Mouse (Mus musculus) myocyte (in vitro differentiated cells): ENCODE data around the gene Bcr.

ENCODE experiments used
- CEBPB ChIP-seq: IDR thresholded peaks from 2 replicates; pipeline ENCODE4 v1.6.1; 2011; ENCODE audit warnings: mild to moderate bottlenecking, moderate library complexity; ENCODE audit not compliant: poor library complexity, insufficient read depth, severe bottlenecking
- E2F4 ChIP-seq: IDR thresholded peaks from one replicate; pipeline ENCODE4 v1.6.1; 2011; ENCODE audit warnings: mild to moderate bottlenecking, control low read depth, moderate library complexity; ENCODE audit not compliant: insufficient read depth
- MAX ChIP-seq: IDR thresholded peaks from one replicate; pipeline ENCODE4 v1.6.1; 2011; ENCODE audit warnings: low read depth, mild to moderate bottlenecking, control low read depth
- MYOD1 ChIP-seq, 3 experiments: IDR thresholded peaks; one replicate each; pipeline ENCODE4 v1.6.1; 2011; ENCODE audit warnings: control low read depth in 2 of 3, low read depth in 2 of 3, mild to moderate bottlenecking in 2 of 3, moderate library complexity in 1 of 3; ENCODE audit not compliant: insufficient read length in 2 of 3, control insufficient read depth in 1 of 3
- MYOG ChIP-seq, 3 experiments: IDR thresholded peaks; one replicate each; pipeline ENCODE4 v1.6.1; 2011; ENCODE audit warnings: control low read depth in 2 of 3, low read depth in 2 of 3, mild to moderate bottlenecking in 2 of 3; ENCODE audit not compliant: insufficient read length in 2 of 3, control insufficient read depth in 1 of 3, insufficient read depth in 1 of 3
- POLR2A ChIP-seq: IDR thresholded peaks from one replicate; pipeline ENCODE4 v1.6.1; 2011; ENCODE audit warnings: low read depth, mild to moderate bottlenecking, control low read depth, moderate library complexity; ENCODE audit not compliant: insufficient read length
- POLR2AphosphoS2 ChIP-seq: IDR thresholded peaks from one replicate; pipeline ENCODE4 v1.6.1; 2011; ENCODE audit warnings: low read depth, control low read depth; ENCODE audit not compliant: insufficient read length
- REST ChIP-seq: IDR thresholded peaks from one replicate; pipeline ENCODE4 v1.6.1; 2011; ENCODE audit warnings: mild to moderate bottlenecking, control low read depth, moderate library complexity; ENCODE audit not compliant: insufficient read depth, insufficient read length
- SRF ChIP-seq: IDR thresholded peaks from one replicate; pipeline ENCODE4 v1.6.1; 2011; ENCODE audit warnings: low read depth; ENCODE audit not compliant: control insufficient read depth, insufficient read length
- TCF12 ChIP-seq: IDR thresholded peaks from one replicate; pipeline ENCODE4 v1.6.1; 2011; ENCODE audit warnings: mild to moderate bottlenecking, control low read depth; ENCODE audit not compliant: poor library complexity, insufficient read depth, severe bottlenecking
- TCF3 ChIP-seq: IDR thresholded peaks from one replicate; pipeline ENCODE4 v1.6.1; 2011; ENCODE audit warnings: low read depth, control low read depth; ENCODE audit not compliant: insufficient read length

DNA sequence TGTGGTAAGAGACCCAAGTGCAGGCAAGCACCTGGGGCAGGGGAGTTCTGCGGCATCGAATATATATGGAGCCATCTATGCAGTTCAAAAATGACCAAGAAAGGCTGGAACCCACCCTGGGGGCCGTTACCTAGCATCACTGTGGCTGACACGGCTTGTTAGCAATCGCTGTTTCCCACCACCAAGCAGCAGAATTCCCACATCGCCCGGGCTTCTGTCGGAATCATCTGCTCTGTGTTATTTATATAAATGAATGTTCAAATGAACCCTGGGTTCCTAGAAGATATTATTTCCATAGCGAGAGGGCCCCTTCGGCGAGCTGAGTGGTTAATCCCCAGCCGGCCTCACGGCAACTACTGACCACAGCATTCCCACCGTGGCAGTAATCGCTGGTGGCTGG lies 49.7 kb upstream of the Bcr start:
- TF ChIP-seq POLR2A: no peak
- no peak for TF ChIP-seq TCF12
- TF ChIP-seq E2F4: no peak
- TF ChIP-seq MAX: no peak
- TF ChIP-seq REST: no peak
- no peak for TF ChIP-seq CEBPB
- TF ChIP-seq MYOD1 (IDR thresholded peaks at IDR 0.05; ENCODE audit: control insufficient read depth in 1 of 3, insufficient read length in 2 of 3, low read depth in 2 of 3): no peak
- TF ChIP-seq MYOG (IDR thresholded peaks at IDR 0.05; ENCODE audit: control insufficient read depth in 1 of 3, insufficient read depth in 1 of 3, insufficient read length in 2 of 3, low read depth in 2 of 3): no peak
- no peak for TF ChIP-seq POLR2AphosphoS2
- no peak for TF ChIP-seq TCF3
- TF ChIP-seq SRF: no peak
